Mouse (Mus musculus): Measurements from ENCODE around the gene Spag8. TPM values are rescaled to one million over a fixed set of nuclear protein-coding genes. Genes with fewer than 3 reads are reported as not detected.

Spag8 gene
- polyA plus RNA-seq, 1 experiment = not detected

DNA sequence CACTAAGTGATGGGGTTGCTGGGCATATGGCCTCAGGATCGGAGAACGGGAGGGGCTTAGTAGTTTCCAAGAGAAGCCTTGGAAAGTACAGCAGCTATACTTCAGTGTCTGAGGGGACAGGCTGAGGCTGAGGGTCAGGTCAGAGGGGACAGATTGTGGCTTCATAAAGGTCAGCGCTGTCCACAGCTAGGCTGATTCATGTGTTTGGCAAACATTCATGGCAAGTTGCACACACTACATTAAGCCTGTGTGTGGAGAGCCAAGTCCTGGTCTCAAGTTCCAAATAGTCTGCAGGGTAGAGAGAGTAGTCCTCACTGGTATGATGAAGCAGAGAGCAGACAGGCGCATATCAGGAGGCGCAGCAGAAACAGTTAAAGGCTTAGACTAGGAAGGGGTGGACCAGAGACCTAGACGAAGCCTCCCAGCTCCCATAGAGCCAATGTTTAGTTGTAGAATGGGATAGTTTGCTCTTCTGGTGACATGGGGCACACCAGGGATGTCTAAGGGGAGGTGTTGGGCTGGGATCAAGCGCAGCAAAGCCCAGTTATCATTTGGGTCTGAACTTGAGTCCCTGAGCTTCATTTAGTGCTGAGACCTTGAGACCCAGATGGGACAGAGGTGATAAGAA lies 26.1 kb upstream of the Spag8 start:
- H3K4me3 ChIP-seq (replicated peaks) = no peak overlapping the region
- H3K36me3 ChIP-seq (ENCODE audit: control insufficient read depth) = no peaks in the 10 kb centered on the region
- no peaks in the 10 kb centered on the region for H3K9me3 ChIP-seq (ENCODE audit: control insufficient read depth, low read length)
- TF ChIP-seq GATA1 (IDR thresholded peaks at IDR 0.05; ENCODE audit: low read length) (no peak; the same call in 1 of the 2 replicates), TAL1 (IDR thresholded peaks at IDR 0.05; ENCODE audit: low read length) (no peak)
- peaks cover 2% of the 10 kb centered on the region; the same call in 1 of the 2 replicates for H3K4me1 ChIP-seq (ENCODE audit: control insufficient read depth)
- no peaks in the 10 kb centered on the region for H3K27me3 ChIP-seq (ENCODE audit: control insufficient read depth)

DNA sequence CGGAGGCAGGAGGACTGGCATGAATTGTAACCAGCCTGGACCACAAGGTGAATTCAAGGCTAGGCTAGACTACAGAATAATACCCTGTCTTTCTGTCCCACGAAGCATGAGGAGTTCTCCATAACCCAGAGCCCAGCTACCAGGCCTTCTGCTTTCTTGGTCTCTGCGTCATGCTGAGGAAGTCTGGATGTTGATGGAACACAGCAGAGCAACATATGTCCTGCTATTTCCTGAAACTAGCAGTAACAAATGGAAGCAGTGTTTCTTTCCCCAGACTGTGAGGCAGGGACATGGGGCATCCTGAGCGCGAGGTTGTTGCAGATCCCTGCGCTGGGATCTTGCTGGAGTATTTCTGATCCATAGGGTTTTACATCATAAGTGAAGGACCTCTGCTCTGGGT lies 25.1 kb upstream of the Spag8 start:
- H3K4me1 ChIP-seq (ENCODE audit: control insufficient read depth) = peaks cover 2% of the 10 kb centered on the region; the same call in 1 of the 2 replicates
- no peaks in the 10 kb centered on the region for H3K36me3 ChIP-seq (ENCODE audit: control insufficient read depth)
- H3K9me3 ChIP-seq (ENCODE audit: control insufficient read depth, low read length) = no peaks in the 10 kb centered on the region
- no peaks in the 10 kb centered on the region for H3K27me3 ChIP-seq (ENCODE audit: control insufficient read depth)
- no peak overlapping the region for H3K4me3 ChIP-seq (replicated peaks)
- TF ChIP-seq GATA1 (IDR thresholded peaks at IDR 0.05; ENCODE audit: low read length) (no peak), TAL1 (IDR thresholded peaks at IDR 0.05; ENCODE audit: low read length) (no peak)

DNA sequence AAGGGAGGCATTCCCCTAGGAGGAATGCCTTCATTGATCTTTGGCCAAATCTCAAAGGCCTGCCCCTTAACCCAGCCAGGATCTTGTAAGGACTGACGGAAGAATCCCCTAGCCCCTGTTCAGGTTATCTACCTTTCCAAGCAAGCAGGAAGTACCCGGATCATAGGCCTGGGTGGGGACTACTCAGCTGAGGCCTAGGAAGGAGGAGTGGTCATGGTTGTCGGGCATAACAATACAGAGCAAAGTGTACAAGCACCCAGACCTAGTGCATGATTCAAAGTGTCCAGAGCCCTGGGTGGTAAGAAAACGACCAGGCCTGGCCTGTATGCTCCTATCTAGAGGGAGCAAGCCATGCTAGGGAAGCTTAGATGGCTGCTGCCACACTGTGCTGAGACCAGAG lies 22.2 kb upstream of the Spag8 start:
- H3K36me3 ChIP-seq (ENCODE audit: control insufficient read depth) = no peaks in the 10 kb centered on the region
- no peak overlapping the region for H3K4me3 ChIP-seq (replicated peaks)
- TF ChIP-seq TAL1 (IDR thresholded peaks at IDR 0.05; ENCODE audit: low read length) (no peak), GATA1 (IDR thresholded peaks at IDR 0.05; ENCODE audit: low read length) (no peak)
- H3K9me3 ChIP-seq (ENCODE audit: control insufficient read depth, low read length) = no peaks in the 10 kb centered on the region
- peaks cover 2% of the 10 kb centered on the region; the same call in 1 of the 2 replicates for H3K4me1 ChIP-seq (ENCODE audit: control insufficient read depth)
- peaks cover 4% of the 10 kb centered on the region for H3K27me3 ChIP-seq (ENCODE audit: control insufficient read depth)

DNA sequence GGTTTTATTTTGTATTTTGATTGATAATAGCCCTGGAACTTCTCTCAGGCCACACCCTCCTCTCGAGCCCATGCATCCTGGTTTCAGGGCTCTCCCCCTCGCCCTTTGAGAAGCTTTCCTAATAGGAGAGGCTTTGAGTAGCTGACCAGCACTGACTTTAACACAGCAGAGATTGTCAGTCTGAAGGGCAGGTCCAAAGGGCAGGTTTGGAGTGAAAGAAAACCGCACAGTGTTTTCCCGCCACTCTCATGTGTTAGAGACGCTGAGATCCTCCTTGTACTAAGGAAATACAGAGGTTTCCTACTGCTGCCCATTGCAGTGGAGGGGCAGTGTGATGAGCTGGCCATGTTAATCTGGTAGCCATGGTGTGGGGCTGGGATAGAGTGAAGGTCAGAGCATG lies 21.6 kb upstream of the Spag8 start:
- peaks cover 3% of the 10 kb centered on the region for H3K4me1 ChIP-seq (ENCODE audit: control insufficient read depth)
- no peak overlapping the region for H3K4me3 ChIP-seq (replicated peaks)
- TF ChIP-seq GATA1 (IDR thresholded peaks at IDR 0.05; ENCODE audit: low read length) (no peak), TAL1 (IDR thresholded peaks at IDR 0.05; ENCODE audit: low read length) (no peak)
- H3K9me3 ChIP-seq (ENCODE audit: control insufficient read depth, low read length) = no peaks in the 10 kb centered on the region
- H3K27me3 ChIP-seq (ENCODE audit: control insufficient read depth) = peaks cover 8% of the 10 kb centered on the region
- no peaks in the 10 kb centered on the region for H3K36me3 ChIP-seq (ENCODE audit: control insufficient read depth)

DNA sequence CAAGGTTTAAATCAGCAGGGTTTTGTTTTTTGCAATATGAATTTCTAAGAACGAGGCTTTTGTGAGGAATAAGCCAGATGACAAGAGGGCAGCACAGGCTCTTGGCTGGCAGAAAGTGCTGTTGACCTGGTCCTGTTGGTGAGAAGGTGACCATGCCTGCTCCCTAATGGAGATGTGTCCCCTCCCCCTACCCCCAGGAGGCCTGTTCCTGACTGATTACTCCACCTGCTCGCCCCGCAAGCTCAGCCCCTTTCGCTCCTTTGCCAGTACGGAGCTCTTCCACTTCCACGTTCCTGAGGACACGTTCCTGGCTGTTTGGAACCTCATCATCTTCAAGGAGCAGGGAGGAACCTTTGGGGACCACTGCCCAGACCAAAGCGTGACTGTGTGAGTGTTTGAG lies 20.3 kb upstream of the Spag8 start:
- H3K36me3 ChIP-seq (ENCODE audit: control insufficient read depth) = no peaks in the 10 kb centered on the region
- peaks cover 15% of the 10 kb centered on the region for H3K27me3 ChIP-seq (ENCODE audit: control insufficient read depth)
- no peaks in the 10 kb centered on the region for H3K9me3 ChIP-seq (ENCODE audit: control insufficient read depth, low read length)
- TF ChIP-seq GATA1 (IDR thresholded peaks at IDR 0.05; ENCODE audit: low read length) = no peak
- TF ChIP-seq TAL1 (IDR thresholded peaks at IDR 0.05; ENCODE audit: low read length) = no peak
- H3K4me1 ChIP-seq (ENCODE audit: control insufficient read depth) = peaks cover 11% of the 10 kb centered on the region
- H3K4me3 ChIP-seq (replicated peaks) = no peak overlapping the region

DNA sequence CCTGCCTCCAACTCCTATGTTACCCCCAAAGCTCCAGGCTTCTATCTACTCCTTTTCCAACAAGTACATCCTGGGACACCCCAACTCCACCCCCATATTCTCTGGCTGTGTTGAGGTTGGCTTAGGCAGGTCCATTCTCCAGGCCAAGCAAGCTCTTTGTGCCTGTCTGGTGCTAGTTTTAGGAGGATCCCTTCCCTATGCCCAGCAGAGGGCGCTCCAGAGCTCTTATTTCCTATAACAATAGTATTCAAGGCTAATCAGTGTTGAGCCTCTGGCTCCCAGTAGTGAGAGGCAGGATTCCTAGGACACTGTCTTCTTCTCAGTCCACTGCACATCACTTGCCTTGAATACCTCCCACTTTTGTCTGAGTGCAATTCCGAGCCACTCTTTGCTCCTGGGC lies 18.7 kb upstream of the Spag8 start:
- Histone ChIP-seq H3K9me3 (ENCODE audit: control insufficient read depth, low read length) (no peaks in the 10 kb centered on the region), H3K4me3 (replicated peaks) (no peak overlapping the region), H3K27me3 (ENCODE audit: control insufficient read depth) (peaks cover 15% of the 10 kb centered on the region), H3K4me1 (ENCODE audit: control insufficient read depth) (peaks cover 28% of the 10 kb centered on the region), H3K36me3 (ENCODE audit: control insufficient read depth) (no peaks in the 10 kb centered on the region)
- TF ChIP-seq GATA1 (IDR thresholded peaks at IDR 0.05; ENCODE audit: low read length) (no peak), TAL1 (IDR thresholded peaks at IDR 0.05; ENCODE audit: low read length) (no peak)

DNA sequence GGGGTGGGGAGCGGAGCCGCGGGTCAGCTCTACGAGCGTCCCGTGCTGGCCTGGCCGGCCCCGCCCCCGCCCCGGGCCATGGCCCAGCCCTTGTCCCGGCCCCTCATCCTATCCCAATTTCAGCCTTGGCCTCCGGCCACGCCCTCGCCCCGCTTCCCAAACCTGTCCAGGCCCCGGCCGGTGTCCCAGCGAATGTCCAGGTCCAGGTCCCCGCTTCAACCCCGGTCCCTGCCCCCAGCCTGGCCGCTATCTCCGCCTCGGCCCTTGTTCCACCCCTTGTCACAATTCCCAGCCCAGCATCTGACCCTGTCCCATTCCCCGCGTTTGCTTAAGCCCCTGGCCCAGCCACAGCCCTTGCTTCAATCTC lies 16.0 kb upstream of the Spag8 start:
- Histone ChIP-seq H3K36me3 (ENCODE audit: control insufficient read depth) (no peaks in the 10 kb centered on the region), H3K4me1 (ENCODE audit: control insufficient read depth) (peaks cover 30% of the 10 kb centered on the region), H3K27me3 (ENCODE audit: control insufficient read depth) (peaks cover 29% of the 10 kb centered on the region), H3K9me3 (ENCODE audit: control insufficient read depth, low read length) (no peaks in the 10 kb centered on the region), H3K4me3 (replicated peaks) (peak overlapping the region; percentile 72)
- TF ChIP-seq GATA1 (IDR thresholded peaks at IDR 0.05; ENCODE audit: low read length) = no peak
- no peak for TF ChIP-seq TAL1 (IDR thresholded peaks at IDR 0.05; ENCODE audit: low read length)

DNA sequence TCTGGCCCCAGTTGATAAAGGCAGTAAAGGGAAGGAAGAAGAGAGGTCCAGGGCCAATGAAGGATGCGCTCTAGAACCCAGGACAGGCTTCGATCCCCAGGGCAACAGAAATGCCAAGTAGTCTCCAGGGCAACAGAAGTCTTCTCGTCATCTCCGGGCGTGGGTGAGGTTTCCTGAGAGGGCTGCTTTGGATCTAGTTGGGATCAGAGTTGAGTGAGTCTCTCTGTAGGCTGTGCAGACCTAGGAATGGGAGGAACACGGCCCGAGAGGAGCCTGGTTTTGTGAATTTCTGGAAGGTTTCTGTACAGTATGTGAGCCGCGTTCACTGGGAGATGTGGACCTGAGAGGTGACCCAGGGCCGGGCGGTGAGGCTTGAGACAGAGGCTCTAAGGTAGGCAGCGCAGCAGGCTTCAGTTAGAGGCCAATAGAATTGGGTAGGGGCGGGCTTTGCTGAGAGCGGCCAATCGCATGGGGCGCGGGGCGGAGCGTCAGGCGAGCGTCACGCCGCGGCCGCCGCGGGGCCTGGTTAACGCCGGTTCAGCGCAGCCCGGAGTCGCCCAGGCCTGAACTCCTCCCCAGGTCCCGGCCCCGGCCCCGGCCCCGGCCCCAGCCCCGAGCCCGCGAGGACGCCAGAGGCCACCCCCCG lies 15.5 kb upstream of the Spag8 start, which contains the start of the genes Tmem8b and Fam221b:
Gene Tmem8b (plus strand): TSS at position 190 of the 646 bp plus-strand sequence.
Gene Fam221b (minus strand): TSS at position 364 of the 646 bp plus-strand sequence.
- H3K27me3 ChIP-seq (ENCODE audit: control insufficient read depth) = peaks cover 30% of the 10 kb centered on the region
- TF ChIP-seq TAL1 (IDR thresholded peaks at IDR 0.05; ENCODE audit: low read length) = no peak
- no peak for TF ChIP-seq GATA1 (IDR thresholded peaks at IDR 0.05; ENCODE audit: low read length)
- no peaks in the 10 kb centered on the region for H3K9me3 ChIP-seq (ENCODE audit: control insufficient read depth, low read length)
- H3K4me3 ChIP-seq (replicated peaks) = peak within 1 kb of the TSS; percentile 72
- H3K36me3 ChIP-seq (ENCODE audit: control insufficient read depth) = no peaks in the 10 kb centered on the region
- peaks cover 30% of the 10 kb centered on the region for H3K4me1 ChIP-seq (ENCODE audit: control insufficient read depth)

DNA sequence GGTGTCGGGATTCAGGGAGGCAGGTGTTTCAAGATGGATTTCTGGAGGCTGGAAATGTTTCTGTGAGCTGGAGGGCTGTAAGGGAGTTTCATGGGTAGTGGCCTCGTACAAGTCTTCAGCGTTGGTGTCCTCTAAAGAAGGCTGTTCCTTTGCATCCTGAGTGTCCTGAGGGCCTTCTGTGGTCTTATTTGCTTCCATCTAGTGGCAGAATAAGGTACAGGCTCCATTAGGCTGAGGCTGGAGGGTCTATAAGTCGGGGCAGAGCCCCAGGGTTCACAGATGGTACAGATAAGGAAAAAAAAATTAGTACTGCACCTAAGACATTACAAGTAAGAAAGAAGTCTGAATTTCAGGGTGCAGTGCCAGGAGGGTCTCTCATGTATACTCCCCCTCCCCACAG lies 13.0 kb upstream of the Spag8 start:
- Histone ChIP-seq H3K4me1 (ENCODE audit: control insufficient read depth) (peaks cover 30% of the 10 kb centered on the region), H3K36me3 (ENCODE audit: control insufficient read depth) (no peaks in the 10 kb centered on the region), H3K9me3 (ENCODE audit: control insufficient read depth, low read length) (no peaks in the 10 kb centered on the region), H3K27me3 (ENCODE audit: control insufficient read depth) (peaks cover 52% of the 10 kb centered on the region), H3K4me3 (replicated peaks) (no peak overlapping the region)
- TF ChIP-seq GATA1 (IDR thresholded peaks at IDR 0.05; ENCODE audit: low read length) = no peak
- no peak for TF ChIP-seq TAL1 (IDR thresholded peaks at IDR 0.05; ENCODE audit: low read length)

Measured in erythroblast, embryonic 14.5 days (primary cell).